ENCODE assay signal across 8 mouse cellular contexts in the genomic region with DNA sequence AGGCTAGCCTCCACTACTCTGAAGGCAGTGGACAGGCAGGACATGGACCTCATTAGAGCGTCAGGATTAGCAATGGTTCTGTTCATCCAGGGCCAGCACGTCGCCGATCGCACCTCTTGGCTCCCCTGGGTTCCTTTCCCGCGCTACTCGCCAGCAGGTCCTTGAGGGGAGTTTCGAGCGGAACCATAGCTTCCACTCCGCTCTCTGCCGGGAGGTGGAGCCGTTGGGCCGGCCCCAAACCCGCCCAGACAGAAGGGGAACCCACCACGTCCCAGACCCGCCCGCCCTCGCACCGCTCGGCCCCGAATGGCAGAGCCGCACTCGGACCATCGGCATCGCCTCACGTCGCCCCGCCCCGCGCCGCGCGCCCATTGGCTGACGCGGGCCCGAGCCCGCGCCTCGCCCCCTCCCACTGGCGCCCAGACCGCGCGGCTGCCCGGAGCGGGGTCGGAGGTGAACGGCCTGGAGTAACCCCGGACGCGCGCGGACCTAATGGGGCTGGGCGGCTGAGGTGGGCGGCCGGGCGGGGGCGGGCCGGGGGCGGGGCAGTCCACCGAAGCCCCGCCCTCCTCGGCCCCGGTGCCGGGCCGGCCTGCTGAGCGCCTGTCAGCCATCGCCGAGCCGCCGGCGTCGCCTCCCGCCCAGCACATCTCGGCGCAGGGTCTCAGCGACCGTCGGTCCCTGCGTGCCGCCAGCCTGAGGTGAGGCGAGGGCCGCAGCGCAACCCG. TPM values are rescaled to one million over a fixed set of nuclear protein-coding genes. Genes with fewer than 3 reads are reported as not detected.
DNase-seq lines count a peak whose midpoint lies in the region; ATAC-seq and TF ChIP-seq lines count a peak whose summit lies in the region.

No protein-coding gene starts in this region.

- H3K9me3 ChIP-seq in MEL (replicated peaks; ENCODE audit: insufficient read depth, low read length): no peaks in the 10 kb centered on the region
- H3K9me3 ChIP-seq in forebrain, embryonic 16.5 days (ENCODE audit: control insufficient read depth, low read length): no peaks in the 10 kb centered on the region
- no peaks in the 10 kb centered on the region for H3K9me3 ChIP-seq in neural tube, embryonic 15.5 days (replicated peaks)

- no peaks in the 10 kb centered on the region for H3K27me3 ChIP-seq in MEL (ENCODE audit: control insufficient read depth in 1 of 2, insufficient read depth in 2 of 2, low read length in 2 of 2)
- H3K27me3 ChIP-seq in forebrain, embryonic 16.5 days (replicated peaks; ENCODE audit: control insufficient read depth, insufficient read depth, low read length): no peaks in the 10 kb centered on the region
- H3K27me3 ChIP-seq in neural tube, embryonic 15.5 days (replicated peaks): no peaks in the 10 kb centered on the region

- intact Hi-C loops in heart, postnatal 36 days (cut with DNase I): no loop called here

- peaks cover 0 to 19% of the 10 kb centered on the region in 2 experiments; a peak in 3 of 4 replicates for H3K36me3 ChIP-seq in MEL (ENCODE audit: control insufficient read depth in 1 of 2, insufficient read depth in 2 of 2, low read length in 2 of 2)
- no peaks in the 10 kb centered on the region for H3K36me3 ChIP-seq in forebrain, embryonic 16.5 days (ENCODE audit: control insufficient read depth, insufficient read depth)
- H3K36me3 ChIP-seq in neural tube, embryonic 15.5 days: no peaks in the 10 kb centered on the region

- under 1% methylated on average over 58 of the region's 85 CpGs for WGBS in forebrain, embryonic 16.5 days
- under 1% methylated on average over 57 of the region's 85 CpGs for WGBS in lung, adult 2 months
- under 1% methylated on average over 77 of the region's 85 CpGs for WGBS in neural tube, embryonic 15.5 days

- peak overlapping the region; percentile 87 for H3K9ac ChIP-seq in MEL (ENCODE audit: control insufficient read depth, low read depth, low read length, poor library complexity, severe bottlenecking)
- peak overlapping the region; percentile 86 for H3K9ac ChIP-seq in forebrain, embryonic 16.5 days (replicated peaks; ENCODE audit: low read depth, low read length)
- H3K9ac ChIP-seq in neural tube, embryonic 15.5 days (replicated peaks): peak overlapping the region; percentile 73

- peak; percentile 33 to 62; a peak in 3 of 4 replicates for TF ChIP-seq POLR2A in MEL (IDR thresholded peaks at IDR 0.05; ENCODE audit: control insufficient read depth in 1 of 2, insufficient read depth in 1 of 2, low read depth in 1 of 2, low read length in 2 of 2, poor library complexity in 1 of 2)
- peak; percentile 38; the same call in 1 of the 2 replicates for TF ChIP-seq POLR2A in lung, adult 2 months (IDR thresholded peaks at IDR 0.05; ENCODE audit: borderline replicate concordance, extremely low read depth, low read depth, low read length)

- TF ChIP-seq RAD21 in MEL (IDR thresholded peaks at IDR 0.05; ENCODE audit: low read depth, low read length): peak; percentile 11

- H3K4me2 ChIP-seq in forebrain, embryonic 16.5 days (ENCODE audit: low read length): peak overlapping the region; percentile 85
- H3K4me2 ChIP-seq in neural tube, embryonic 15.5 days: peak overlapping the region; percentile 86

- TF ChIP-seq EP300 in MEL (IDR thresholded peaks at IDR 0.05; ENCODE audit: low read depth in 1 of 2, low read length in 2 of 2): 0 out of 4 replicates have a peak, but pooled peaks of 1 of the 2 experiments have one; percentile 21

- DNase-seq in MEL (ENCODE audit: low read depth, low spot score): peak; percentile 95
- peak; percentile 96 to 97 for DNase-seq in cerebellum, adult 18-20 months
- peak; percentile 94 for DNase-seq in heart, postnatal 36 days
- DNase-seq in layer of hippocampus, adult 2 months (ENCODE audit: low spot score in 2 of 2): peak; percentile 90 to 93
- peak; percentile 94 for DNase-seq in lung, adult 2 months
- peak; percentile 98 for DNase-seq in testis, postnatal 10 days (ENCODE audit: low spot score)

- ATAC-seq in forebrain, embryonic 16.5 days: peak; percentile 97
- ATAC-seq in neural tube, embryonic 15.5 days (ENCODE audit: low FRiP score): peak; percentile 98

- H3K4me3 ChIP-seq in MEL (ENCODE audit: control insufficient read depth in 1 of 2, insufficient read depth in 1 of 2, low read depth in 2 of 2, low read length in 2 of 2): peak overlapping the region; percentile 80 to 96
- peak overlapping the region; percentile 86 for H3K4me3 ChIP-seq in forebrain, embryonic 16.5 days (replicated peaks; ENCODE audit: low read length)
- H3K4me3 ChIP-seq in layer of hippocampus, adult 2 months: peak overlapping the region; percentile 97
- H3K4me3 ChIP-seq in lung, adult 2 months (replicated peaks; ENCODE audit: extremely low read depth, low read depth, low read length): peak overlapping the region; percentile 78
- peak overlapping the region; percentile 66 for H3K4me3 ChIP-seq in neural tube, embryonic 15.5 days (replicated peaks)

- H3K4me1 ChIP-seq in MEL (ENCODE audit: control insufficient read depth in 1 of 2, insufficient read depth in 2 of 2, low read length in 2 of 2): peaks cover 4 to 20% of the 10 kb centered on the region in 2 experiments; a peak in 3 of 4 replicates
- H3K4me1 ChIP-seq in forebrain, embryonic 16.5 days (replicated peaks; ENCODE audit: control insufficient read depth, insufficient read depth, low read length): peaks cover 15% of the 10 kb centered on the region
- peaks cover 3% of the 10 kb centered on the region for H3K4me1 ChIP-seq in lung, adult 2 months (ENCODE audit: control insufficient read depth, insufficient read depth, low read length)
- peaks cover 30% of the 10 kb centered on the region for H3K4me1 ChIP-seq in neural tube, embryonic 15.5 days

- peak overlapping the region; percentile 60 for H3K27ac ChIP-seq in MEL (ENCODE audit: control insufficient read depth, low read depth, low read length)
- peak overlapping the region; percentile 88 for H3K27ac ChIP-seq in forebrain, embryonic 16.5 days (ENCODE audit: low read length)
- H3K27ac ChIP-seq in layer of hippocampus, adult 2 months: peak overlapping the region; percentile 95
- H3K27ac ChIP-seq in neural tube, embryonic 15.5 days (replicated peaks): peak overlapping the region; percentile 92

- H3K79me2 ChIP-seq in MEL (ENCODE audit: control insufficient read depth, insufficient read depth, low read length, poor library complexity): peaks cover 25% of the 10 kb centered on the region

- TF ChIP-seq CTCF in MEL (IDR thresholded peaks at IDR 0.05 in 2 of 3, conservative IDR thresholded peaks at IDR 0.05 in 1 of 3; ENCODE audit: control insufficient read depth in 1 of 3, insufficient read depth in 1 of 3, low read depth in 2 of 3, low read length in 3 of 3, poor library complexity in 1 of 3, severe bottlenecking in 1 of 3): peak in 2 of 3 experiments; percentile 50 to 68; a peak in 5 of 6 replicates
- peak; percentile 77 for TF ChIP-seq CTCF in layer of hippocampus, adult 2 months (conservative IDR thresholded peaks at IDR 0.05)
- TF ChIP-seq CTCF in lung, adult 2 months (IDR thresholded peaks at IDR 0.05; ENCODE audit: insufficient read depth, low read length): peak; percentile 34; the same call in 1 of the 2 replicates

TF ChIP-seq in MEL, 35 proteins besides CTCF, POLR2A, EP300 and RAD21 (continues in another document):
- TF ChIP-seq POLR2AphosphoS5 (IDR thresholded peaks at IDR 0.05; ENCODE audit: borderline replicate concordance, low read depth, low read length) (no peak), SMC3 (IDR thresholded peaks at IDR 0.05; ENCODE audit: low read depth, low read length) (peak; percentile 31; the same call in 1 of the 2 replicates), MAFK (IDR thresholded peaks at IDR 0.05; ENCODE audit: borderline replicate concordance, low read depth, low read length) (no peak), UBTF (IDR thresholded peaks at IDR 0.05; ENCODE audit: borderline replicate concordance, insufficient read depth, low read depth, low read length) (no peak), USF1 (IDR thresholded peaks at IDR 0.05; ENCODE audit: low read depth, low read length) (no peak), HCFC1 (IDR thresholded peaks at IDR 0.05; ENCODE audit: low read depth, low read length) (peak; percentile 21; the same call in 1 of the 2 replicates), BHLHE40 (IDR thresholded peaks at IDR 0.05; ENCODE audit: borderline replicate concordance, low read depth, low read length) (no peak), E2F4 (IDR thresholded peaks at IDR 0.05; ENCODE audit: borderline replicate concordance, low read depth, low read length) (peak; percentile 24; the same call in 1 of the 2 replicates), MAX (IDR thresholded peaks at IDR 0.05; ENCODE audit: low read length) (peak; percentile 66; the same call in 1 of the 2 replicates), CHD1 (IDR thresholded peaks at IDR 0.05; ENCODE audit: low read depth, low read length) (no peak)

RNA-seq across cellular contexts. Expression of a gene that starts 12.1 kb away (rescaled TPM):
- not detected in 2 replicates for total RNA-seq in MEL (2012; rRNA removed)
- polyA plus RNA-seq in MEL (2012; ENCODE audit: insufficient read depth in 1 of 2, insufficient read length in 2 of 2, low read depth in 1 of 2, low replicate concordance in 2 of 2, missing spikeins in 1 of 2): not detected
- not detected in 2 replicates for polyA plus RNA-seq in forebrain, embryonic 16.5 days (2015; fragmentation: Nextera tagmentation; extraction: Ambion mirVana)
- total RNA-seq in heart, postnatal 36 days (2021): not detected
- not detected for total RNA-seq in layer of hippocampus, adult 2 months (2021)
- not detected in 2 replicates for polyA plus RNA-seq in lung, adult 2 months (2012; rRNA removed)
- 0.24 TPM in 1 of 2 replicates, not detected in the other for polyA plus RNA-seq in neural tube, embryonic 15.5 days (2015; fragmentation: Nextera tagmentation; extraction: Ambion mirVana)

RNA-seq across cellular contexts. Expression of a gene that starts 49.9 kb away (rescaled TPM):
- total RNA-seq in MEL (2012; rRNA removed): 52.0 and 61.5 TPM in 2 replicates
- 10 to 100 TPM; 32.0 to 33.9 TPM for polyA plus RNA-seq in MEL (2012; ENCODE audit: insufficient read depth in 1 of 2, insufficient read length in 2 of 2, low read depth in 1 of 2, low replicate concordance in 2 of 2, missing spikeins in 1 of 2)
- polyA plus RNA-seq in forebrain, embryonic 16.5 days (2015; fragmentation: Nextera tagmentation; extraction: Ambion mirVana): 28.9 and 29.0 TPM in 2 replicates
- total RNA-seq in heart, postnatal 36 days (2021): 10 to 100 TPM; 13.6 to 26.1 TPM
- total RNA-seq in layer of hippocampus, adult 2 months (2021): 10 to 100 TPM; 66.7 to 69.6 TPM
- 25.1 and 34.5 TPM in 2 replicates for polyA plus RNA-seq in lung, adult 2 months (2012; rRNA removed)
- polyA plus RNA-seq in neural tube, embryonic 15.5 days (2015; fragmentation: Nextera tagmentation; extraction: Ambion mirVana): 19.2 and 22.9 TPM in 2 replicates

RNA-seq across cellular contexts. Expression of a gene that starts 50.0 kb away (rescaled TPM):
- 32.3 and 37.8 TPM in 2 replicates for total RNA-seq in MEL (2012; rRNA removed)
- 10 to 100 TPM in 1 of 2 experiments, not detected in 1; 35.9 TPM for polyA plus RNA-seq in MEL (2012; ENCODE audit: insufficient read depth in 1 of 2, insufficient read length in 2 of 2, low read depth in 1 of 2, low replicate concordance in 2 of 2, missing spikeins in 1 of 2)
- 40.1 and 40.2 TPM in 2 replicates for polyA plus RNA-seq in forebrain, embryonic 16.5 days (2015; fragmentation: Nextera tagmentation; extraction: Ambion mirVana)
- 1 to 10 TPM; 5.9 to 8.2 TPM for total RNA-seq in heart, postnatal 36 days (2021)
- total RNA-seq in layer of hippocampus, adult 2 months (2021): 10 to 100 TPM; 33.0 to 33.8 TPM
- 4.5 and 6.8 TPM in 2 replicates for polyA plus RNA-seq in lung, adult 2 months (2012; rRNA removed)
- polyA plus RNA-seq in neural tube, embryonic 15.5 days (2015; fragmentation: Nextera tagmentation; extraction: Ambion mirVana): 27.1 and 28.4 TPM in 2 replicates

Comparison
In these comparisons a context has a peak if more than half of its experiments do, and no peak if none do; other contexts are left out.
1. Peak in every context shown above with its lines: DNase-seq, ATAC-seq, H3K4me3 ChIP-seq and H3K27ac ChIP-seq.